Mouse (Mus musculus): ENCODE measurements at regions not wholly inside any gene's neighbourhood (a gene's known extent, or its start where the extent isn't known, plus 50 kb on each side); places are given as distances from the start of the nearest gene placed in this dataset.

- no peak for DNase-seq (ENCODE audit: low spot score in 2 of 2)
- intact Hi-C loops (cut with DNase I) = no loop called here
Measured at GRCm38 (mm10) chr5:52092273-52092672, 98.0 kb downstream of the Dhx15 start.

GRCm38 (mm10) chr5:52088131-52088530 is 102.2 kb downstream of the Dhx15 start:
- no peak for DNase-seq (ENCODE audit: low spot score in 2 of 2)
- intact Hi-C loops (cut with DNase I) = no loop called here

- DNase-seq (ENCODE audit: low spot score in 2 of 2) = no peak
- intact Hi-C loops (cut with DNase I) = no loop called here
Measured at GRCm38 (mm10) chr5:52086766-52087429, 103.4 kb downstream of the Dhx15 start.

- DNase-seq (ENCODE audit: low spot score in 2 of 2) = peak in 1 of 2 experiments; percentile 60
- intact Hi-C loops (cut with DNase I) = no loop called here
Measured at GRCm38 (mm10) chr5:52080268-52080667, 110.0 kb downstream of the Dhx15 start.

- no peak for DNase-seq (ENCODE audit: low spot score in 2 of 2)
- intact Hi-C loops (cut with DNase I) = no loop called here
Measured at GRCm38 (mm10) chr5:52077696-52078095, 112.6 kb downstream of the Dhx15 start.

GRCm38 (mm10) chr5:52075096-52075495 is 115.2 kb downstream of the Dhx15 start:
- DNase-seq (ENCODE audit: low spot score in 2 of 2) = no peak
- intact Hi-C loops (cut with DNase I) = no loop called here

- peak; percentile 86 for DNase-seq (ENCODE audit: low spot score in 2 of 2)
- intact Hi-C loops (cut with DNase I) = loop anchor here (5.0 to 10.0 kb wide), 3 partner anchors 1310 to 1770 kb away; no protein-coding TSS in a partner anchor
Measured at GRCm38 (mm10) chr5:52064804-52065451, 125.4 kb downstream of the Dhx15 start.

GRCm38 (mm10) chr5:52062214-52062613 is 128.1 kb downstream of the Dhx15 start:
- no peak for DNase-seq (ENCODE audit: low spot score in 2 of 2)
- intact Hi-C loops (cut with DNase I) = loop anchor here (10.0 kb wide), 2 partner anchors 1307 to 1767 kb away; no protein-coding TSS in a partner anchor

- DNase-seq (ENCODE audit: low spot score in 2 of 2) = no peak
- intact Hi-C loops (cut with DNase I) = loop anchor here (10.0 kb wide), 2 partner anchors 1306 to 1766 kb away; no protein-coding TSS in a partner anchor
Measured at GRCm38 (mm10) chr5:52061226-52061625, 129.1 kb downstream of the Dhx15 start.

- no peak for DNase-seq (ENCODE audit: low spot score in 2 of 2)
- intact Hi-C loops (cut with DNase I) = no loop called here
Measured at GRCm38 (mm10) chr5:52057261-52057660, 133.1 kb downstream of the Dhx15 start.

- intact Hi-C loops (cut with DNase I) = no loop called here
Measured at GRCm38 (mm10) chr5:52052072-52052465, 138.2 kb downstream of the Dhx15 start.

GRCm38 (mm10) chr5:52051383-52052071 is 138.8 kb downstream of the Dhx15 start:
- intact Hi-C loops (cut with DNase I) = no loop called here

More at GRCm38 (mm10) chr5:52052072-52052465, 138.2 kb downstream of the Dhx15 start:
- no peak for DNase-seq (ENCODE audit: low spot score in 2 of 2)

GRCm38 (mm10) chr5:52048790-52049189 is 141.5 kb downstream of the Dhx15 start:
- intact Hi-C loops (cut with DNase I) = loop anchor here (10.0 kb wide), 1 partner anchor 264 kb away; no protein-coding TSS in a partner anchor
- DNase-seq (ENCODE audit: low spot score in 2 of 2) = no peak

More at GRCm38 (mm10) chr5:52051383-52052071, 138.8 kb downstream of the Dhx15 start:
- DNase-seq (ENCODE audit: low spot score in 2 of 2) = peak; percentile 58 to 73

- no peak for DNase-seq (ENCODE audit: low spot score in 2 of 2)
- intact Hi-C loops (cut with DNase I) = loop anchor here (10.0 kb wide), 1 partner anchor 262 kb away; no protein-coding TSS in a partner anchor
Measured at GRCm38 (mm10) chr5:52046704-52047103, 143.6 kb downstream of the Dhx15 start.

- intact Hi-C loops (cut with DNase I) = loop anchor here (10.0 kb wide), 1 partner anchor 259 kb away; no protein-coding TSS in a partner anchor
- DNase-seq (ENCODE audit: low spot score in 2 of 2) = no peak
Measured at GRCm38 (mm10) chr5:52044101-52044500, 146.2 kb downstream of the Dhx15 start.

GRCm38 (mm10) chr5:52041447-52041846 is 148.9 kb downstream of the Dhx15 start:
- DNase-seq (ENCODE audit: low spot score in 2 of 2) = no peak
- intact Hi-C loops (cut with DNase I) = loop anchor here (10.0 kb wide), 1 partner anchor 257 kb away; no protein-coding TSS in a partner anchor

- intact Hi-C loops (cut with DNase I) = loop anchor here (10.0 kb wide), 1 partner anchor 256 kb away; no protein-coding TSS in a partner anchor
Measured at GRCm38 (mm10) chr5:52040427-52041312, 149.6 kb downstream of the Dhx15 start.

GRCm38 (mm10) chr5:52035339-52035738 is 155.0 kb downstream of the Dhx15 start:
- peak in 1 of 2 experiments; percentile 57 for DNase-seq (ENCODE audit: low spot score in 2 of 2)
- intact Hi-C loops (cut with DNase I) = no loop called here

More at GRCm38 (mm10) chr5:52040427-52041312, 149.6 kb downstream of the Dhx15 start:
- peak; percentile 67 to 80 for DNase-seq (ENCODE audit: low spot score in 2 of 2)

GRCm38 (mm10) chr5:52027478-52027877 is 162.8 kb downstream of the Dhx15 start:
- intact Hi-C loops (cut with DNase I) = no loop called here
- DNase-seq (ENCODE audit: low spot score in 2 of 2) = no peak
